Mouse (Mus musculus) lung, postnatal 0 days (tissue): Measurements from ENCODE around the gene Aacs.

ENCODE experiments used
- CTCF ChIP-seq: IDR thresholded peaks from 2 replicates; pipeline ENCODE4 v1.5.1; 2016; ENCODE audit warnings: antibody characterized with exemption, mild to moderate bottlenecking
- EP300 ChIP-seq: IDR thresholded peaks from 2 replicates; pipeline ENCODE4 v1.6.1; 2016; ENCODE audit warnings: antibody characterized with exemption, mild to moderate bottlenecking, control low read depth

GRCm38 (mm10) chr5:125449306-125449705 lies 26.3 kb upstream of the Aacs start:
- TF ChIP-seq CTCF = no peak
- no peak for TF ChIP-seq EP300
